Mouse (Mus musculus) heart, postnatal 25 days (tissue): ENCODE measurements around the gene Ganc. TPM values are rescaled to one million over a fixed set of nuclear protein-coding genes. Genes with fewer than 3 reads are reported as not detected.

Experiments used
- DNase-seq: peaks from one replicate; pipeline ENCODE4 v3.0.0; 2022; ENCODE audit warnings: low spot score
- intact Hi-C: fragments of 180-260 bp; cut with DNase I; formaldehyde crosslinking; loops from one replicate; pipeline ENCODE4 v1.15.1; 2025
- total RNA-seq, 2 experiments: library from RNA; stranded (reverse); gene quantifications; 2 replicates each; pipeline ENCODE4 v1.2.3; 2021

The Ganc gene
- 10 to 100 TPM; 23.1 to 25.2 TPM for total RNA-seq

DNA sequence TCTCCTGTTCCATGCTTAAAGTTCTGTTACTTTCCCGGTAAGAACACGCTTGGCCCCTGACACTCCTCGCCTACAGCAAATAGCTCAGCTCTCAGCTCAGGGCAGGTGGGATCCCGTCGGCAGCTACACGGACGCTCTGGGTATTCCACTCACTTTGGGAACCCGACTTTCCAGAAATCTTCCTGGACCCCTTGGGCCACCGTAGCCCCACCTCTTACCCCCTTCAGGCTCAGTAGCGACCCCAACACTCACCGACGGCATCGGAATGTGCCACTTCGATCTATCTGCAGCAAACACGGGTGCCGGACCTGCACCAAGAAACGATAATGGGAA, at the start of gene Ganc:
TSS of gene Ganc (plus strand) at position 244 of the 333 bp plus-strand sequence.
- DNase-seq, result no peak
- intact Hi-C loops, result loop anchor here (5.0 kb wide), 2 partner anchors 51 to 329 kb away; partner anchors contain the start of gene Vps39

DNA sequence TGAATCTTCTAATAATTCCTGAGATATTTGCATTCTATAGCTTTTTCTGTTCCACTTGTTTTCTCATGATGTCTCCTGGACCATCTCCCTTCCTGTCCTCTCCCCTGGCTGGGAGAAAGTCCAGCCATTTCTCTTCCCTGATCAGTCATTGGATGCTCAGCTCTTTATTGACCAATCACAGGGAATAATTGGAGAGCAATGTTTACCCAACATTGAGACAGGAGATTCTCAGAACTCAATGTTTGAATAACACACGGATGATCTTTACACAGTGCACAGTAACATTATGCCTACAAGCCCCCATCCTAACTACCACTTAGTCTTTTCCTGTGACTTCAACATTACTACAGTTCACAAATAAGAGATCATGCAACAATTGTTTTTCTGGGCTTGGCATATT, 43.3 kb upstream of the Ganc start:
- DNase-seq, result no peak
- intact Hi-C loops, result no loop called here

DNA sequence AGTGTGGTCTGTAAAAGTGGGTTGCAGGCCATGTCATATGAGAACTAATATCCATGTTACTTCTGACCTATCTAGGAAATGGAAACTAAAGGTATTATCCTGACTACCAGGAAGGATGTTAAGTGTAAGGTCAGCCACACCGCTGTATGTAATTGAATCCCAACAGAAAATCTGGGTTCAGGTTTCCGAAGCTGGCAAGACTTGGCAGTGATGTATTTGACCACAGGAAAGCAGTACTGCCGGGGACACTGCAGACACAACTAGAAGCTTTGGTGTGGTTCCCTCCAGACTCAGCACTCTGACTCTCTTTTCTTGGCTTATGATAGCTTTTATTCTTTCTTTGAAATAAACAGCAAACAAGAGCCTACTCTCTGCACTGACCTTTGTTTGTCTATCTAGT, 37.2 kb upstream of the Ganc start:
- no peak for DNase-seq
- intact Hi-C loops, result no loop called here

DNA sequence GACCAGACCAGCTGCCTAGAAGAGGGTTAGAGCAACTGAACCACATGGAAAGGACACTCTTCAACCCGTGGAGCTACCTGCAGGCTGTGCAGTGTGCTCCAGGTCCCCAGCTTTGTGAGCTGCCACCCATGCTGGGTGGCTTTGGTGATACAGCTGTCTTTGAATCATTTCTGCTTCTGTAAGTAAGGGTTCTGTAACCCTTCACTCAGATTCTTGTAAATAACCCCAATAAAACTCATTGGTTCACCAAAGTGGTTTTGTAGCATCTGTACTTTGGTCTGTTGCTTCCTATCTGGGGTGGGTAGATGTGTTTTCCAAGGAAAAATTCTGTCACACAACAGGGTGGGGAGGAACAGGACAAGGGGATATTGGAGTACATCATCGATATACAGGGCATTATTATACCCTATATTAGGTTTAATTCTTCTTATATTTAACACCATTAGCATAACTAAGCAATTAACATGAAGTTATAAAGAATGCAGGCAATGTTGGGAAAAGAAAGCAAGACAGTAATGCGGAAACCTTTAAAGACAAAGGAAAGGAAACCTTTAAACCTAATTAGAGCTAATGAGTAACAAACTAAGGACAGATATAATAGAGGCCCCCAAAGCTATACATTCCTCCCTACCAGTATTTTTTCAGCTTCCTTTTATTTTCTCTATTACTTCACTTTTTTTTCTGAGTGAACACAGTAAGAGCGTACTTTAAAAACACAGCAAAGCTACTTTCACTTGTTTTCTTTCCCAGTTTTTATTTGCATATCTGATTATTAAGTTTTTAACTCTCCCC, 36.1 kb upstream of the Ganc start:
- DNase-seq, result no peak
- intact Hi-C loops, result no loop called here

DNA sequence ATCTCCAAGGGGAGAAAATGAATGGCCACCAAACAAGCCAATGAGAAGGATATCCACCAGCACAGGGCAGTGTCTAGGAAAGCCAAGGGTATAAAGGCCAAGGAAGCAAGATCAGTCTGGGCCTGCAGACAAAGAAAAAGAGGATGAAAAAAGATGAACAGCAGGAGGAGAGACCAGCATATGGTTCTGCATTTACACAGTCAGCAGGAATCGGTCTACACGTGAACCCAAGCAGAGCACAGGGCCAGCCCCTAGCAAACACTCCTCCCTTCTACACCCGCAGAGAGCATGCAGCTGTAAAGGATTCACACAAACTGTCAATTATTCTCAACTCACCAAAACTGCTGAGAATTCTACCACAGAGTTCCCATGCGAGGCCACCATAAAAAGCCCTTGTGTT, 29.8 kb upstream of the Ganc start:
- DNase-seq, result no peak
- intact Hi-C loops, result no loop called here

DNA sequence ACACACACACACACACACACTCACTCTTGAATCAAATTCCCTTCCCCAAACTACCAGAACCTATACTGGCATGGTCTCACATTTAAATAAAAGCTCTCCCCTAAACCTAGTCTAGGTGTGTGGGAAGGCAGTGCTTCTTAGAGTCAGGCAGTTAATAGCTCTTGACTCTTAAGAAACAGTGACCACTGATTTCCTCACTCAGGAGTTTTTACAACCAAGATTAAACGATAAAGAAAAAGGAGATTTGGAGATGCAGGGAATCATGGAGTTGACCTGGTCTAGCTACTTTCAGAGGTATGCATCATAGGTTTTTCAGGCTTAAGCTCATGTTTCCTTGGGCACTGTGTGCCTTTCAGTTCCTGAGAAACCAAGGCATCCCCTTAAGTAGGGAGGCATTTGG, 17.4 kb upstream of the Ganc start:
- intact Hi-C loops, result no loop called here
- no peak for DNase-seq

DNA sequence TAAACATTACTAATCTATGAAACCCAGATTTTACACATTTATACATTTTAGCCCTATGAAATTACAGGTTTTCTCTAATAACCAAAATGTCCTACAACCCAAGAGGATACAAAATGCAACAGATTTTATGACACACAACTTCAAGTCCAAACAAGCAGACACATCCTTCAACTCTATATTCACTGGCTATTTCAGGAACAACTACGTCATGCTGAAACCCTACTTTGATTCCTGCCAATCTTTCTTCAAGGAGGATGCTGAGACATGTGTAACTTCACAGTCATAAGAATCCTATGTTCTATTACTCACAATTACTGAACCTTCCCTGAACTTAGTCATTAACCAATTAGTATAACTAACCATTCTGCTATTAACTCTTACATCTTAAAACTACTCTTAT, 16.4 kb upstream of the Ganc start:
- DNase-seq, result no peak
- intact Hi-C loops, result no loop called here

DNA sequence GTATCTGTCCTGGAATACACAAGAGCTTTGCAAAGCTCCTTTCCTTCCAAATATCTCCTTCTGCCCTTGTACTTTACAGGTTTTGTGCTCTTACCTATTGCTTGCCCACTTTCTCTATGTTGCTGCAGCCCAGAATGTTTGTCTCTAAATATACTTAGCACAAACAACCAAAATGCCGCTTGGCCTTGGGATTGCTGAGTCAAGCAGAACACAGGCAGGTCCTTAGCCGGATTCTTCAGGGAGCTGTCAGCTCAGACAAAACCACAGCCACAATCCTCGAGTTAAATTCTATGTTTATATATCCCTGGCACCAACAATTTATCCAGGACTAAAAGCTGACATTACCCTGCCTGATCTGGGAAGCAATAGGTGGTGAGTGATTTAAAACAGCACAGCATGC, 14.3 kb upstream of the Ganc start:
- no peak for DNase-seq
- intact Hi-C loops, result no loop called here

DNA sequence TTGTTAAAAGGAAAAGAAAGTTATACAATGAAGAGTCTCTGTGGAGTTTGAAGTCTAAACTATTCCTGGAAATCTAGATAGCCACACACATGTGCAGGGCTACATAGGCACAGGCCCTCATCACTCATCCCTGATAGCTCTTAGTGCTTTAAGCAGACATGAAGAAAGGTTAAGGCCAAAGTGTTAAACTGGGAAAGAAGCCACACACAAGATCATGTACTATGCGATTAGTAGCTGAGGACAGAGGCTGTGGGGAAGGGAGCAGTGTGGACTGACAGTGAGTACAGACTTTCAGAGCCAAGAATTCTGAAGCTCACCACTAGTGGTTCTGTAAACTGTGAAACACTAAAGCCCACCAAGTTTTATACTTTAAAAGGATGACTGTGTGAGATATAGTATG, 12.8 kb upstream of the Ganc start:
- no peak for DNase-seq
- intact Hi-C loops, result no loop called here

DNA sequence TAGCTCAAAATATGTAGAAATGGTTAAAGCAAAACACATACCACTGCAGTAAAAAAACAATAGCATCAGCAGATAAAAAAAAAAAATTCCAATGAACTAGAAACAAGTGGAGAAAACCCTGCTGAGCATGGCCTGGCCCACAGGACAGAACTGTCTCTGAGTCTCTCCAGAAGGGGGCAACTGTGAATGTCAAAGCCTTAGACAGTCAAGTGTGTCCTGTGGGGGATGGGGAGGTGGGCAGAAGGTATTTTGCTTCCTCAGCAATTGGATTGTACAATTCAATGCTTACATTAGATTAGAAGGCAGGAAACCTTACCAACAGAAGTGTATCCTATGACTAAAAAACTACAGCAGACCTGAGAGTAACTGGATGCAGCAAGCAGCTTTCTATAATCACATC, 11.3 kb upstream of the Ganc start:
- DNase-seq, result no peak
- intact Hi-C loops, result no loop called here

DNA sequence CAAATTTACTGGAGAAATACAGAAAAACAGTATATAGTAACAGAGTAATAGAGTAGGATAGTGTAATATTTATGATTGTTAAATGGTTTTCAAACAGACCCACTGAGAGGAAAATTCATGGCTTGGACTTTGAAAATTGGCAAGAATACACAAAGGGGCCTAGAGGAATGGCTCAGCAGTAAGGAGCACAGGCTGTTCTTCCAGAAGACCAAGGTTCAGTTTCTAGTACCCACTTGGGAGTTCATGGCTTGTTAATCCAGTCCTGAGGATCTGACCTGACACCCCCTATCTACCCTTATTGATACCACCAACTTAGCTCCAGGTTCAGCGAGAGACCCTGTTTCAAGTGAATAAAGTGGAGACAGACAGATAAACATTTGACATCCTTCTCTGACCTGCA, 5.7 kb upstream of the Ganc start:
- DNase-seq, result no peak
- intact Hi-C loops, result no loop called here

DNA sequence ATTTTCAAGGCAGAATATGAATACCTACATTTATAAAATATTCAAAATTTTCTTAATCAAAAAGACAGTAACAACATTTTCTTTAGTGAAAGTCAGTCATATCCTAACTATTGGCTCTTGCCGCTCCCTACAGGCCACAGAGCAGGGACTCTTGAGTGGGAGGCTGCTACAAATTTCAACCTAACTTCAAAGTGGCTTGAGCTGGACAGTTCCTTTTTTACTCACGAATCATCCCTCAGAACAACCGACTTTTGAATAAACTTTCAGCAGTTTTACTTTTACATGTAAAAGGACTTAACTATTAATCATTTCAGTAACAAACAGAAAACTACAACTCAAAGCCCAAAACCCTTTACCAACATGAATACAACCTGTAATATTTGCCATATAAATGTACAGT, 883 bp upstream of the Ganc start:
- intact Hi-C loops, result loop anchor here (5.0 kb wide), 2 partner anchors 51 to 329 kb away; partner anchors contain the start of gene Vps39
- no peak for DNase-seq

DNA sequence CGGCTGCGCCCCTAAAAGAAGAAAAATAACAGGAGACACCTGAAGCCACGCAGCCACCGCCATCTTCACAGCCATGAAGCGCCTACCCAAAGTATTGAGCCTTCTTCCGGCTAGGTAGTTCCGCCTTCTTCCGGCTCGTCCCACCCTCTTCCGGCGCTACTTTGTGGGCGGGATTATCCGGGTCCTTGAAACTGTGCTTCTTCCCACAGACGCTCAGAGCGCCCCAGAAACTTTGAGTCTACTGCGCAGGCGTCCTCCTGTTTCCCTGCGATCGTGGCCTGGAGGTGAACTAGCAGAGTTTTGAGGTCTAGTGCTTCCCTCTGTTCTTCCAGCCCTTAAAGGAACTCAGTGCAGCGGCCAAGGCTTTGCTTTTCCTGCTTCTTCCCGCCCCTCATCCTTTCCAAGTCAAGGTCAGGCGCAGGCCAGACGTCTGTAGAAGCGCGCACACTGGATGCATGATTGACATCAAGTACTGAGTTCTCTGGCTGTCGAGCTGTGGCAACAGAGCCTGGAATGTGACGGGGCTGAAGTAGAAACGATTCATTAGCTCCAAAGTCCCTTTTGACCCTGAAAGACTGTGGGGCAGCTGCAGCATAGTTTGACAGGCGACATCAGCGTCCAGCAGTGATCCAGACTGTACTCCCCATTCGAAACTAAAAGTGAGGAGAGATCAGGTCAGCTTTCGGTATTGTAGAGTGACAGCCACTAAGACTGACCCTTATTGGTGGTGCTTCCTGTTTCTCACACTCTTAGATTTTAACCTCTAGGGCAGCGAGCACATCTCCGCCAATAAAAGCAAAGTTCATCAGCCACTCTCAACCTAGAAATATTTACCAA, 508 bp downstream of the Ganc start, which contains the start of gene Tmem87a:
TSS of gene Tmem87a (minus strand) at position 128 of the 837 bp plus-strand sequence.
- DNase-seq, result peak; percentile 93
- intact Hi-C loops, result loop anchor here (5.0 kb wide), 2 partner anchors 52 to 328 kb away; partner anchors contain the start of gene Vps39

DNA sequence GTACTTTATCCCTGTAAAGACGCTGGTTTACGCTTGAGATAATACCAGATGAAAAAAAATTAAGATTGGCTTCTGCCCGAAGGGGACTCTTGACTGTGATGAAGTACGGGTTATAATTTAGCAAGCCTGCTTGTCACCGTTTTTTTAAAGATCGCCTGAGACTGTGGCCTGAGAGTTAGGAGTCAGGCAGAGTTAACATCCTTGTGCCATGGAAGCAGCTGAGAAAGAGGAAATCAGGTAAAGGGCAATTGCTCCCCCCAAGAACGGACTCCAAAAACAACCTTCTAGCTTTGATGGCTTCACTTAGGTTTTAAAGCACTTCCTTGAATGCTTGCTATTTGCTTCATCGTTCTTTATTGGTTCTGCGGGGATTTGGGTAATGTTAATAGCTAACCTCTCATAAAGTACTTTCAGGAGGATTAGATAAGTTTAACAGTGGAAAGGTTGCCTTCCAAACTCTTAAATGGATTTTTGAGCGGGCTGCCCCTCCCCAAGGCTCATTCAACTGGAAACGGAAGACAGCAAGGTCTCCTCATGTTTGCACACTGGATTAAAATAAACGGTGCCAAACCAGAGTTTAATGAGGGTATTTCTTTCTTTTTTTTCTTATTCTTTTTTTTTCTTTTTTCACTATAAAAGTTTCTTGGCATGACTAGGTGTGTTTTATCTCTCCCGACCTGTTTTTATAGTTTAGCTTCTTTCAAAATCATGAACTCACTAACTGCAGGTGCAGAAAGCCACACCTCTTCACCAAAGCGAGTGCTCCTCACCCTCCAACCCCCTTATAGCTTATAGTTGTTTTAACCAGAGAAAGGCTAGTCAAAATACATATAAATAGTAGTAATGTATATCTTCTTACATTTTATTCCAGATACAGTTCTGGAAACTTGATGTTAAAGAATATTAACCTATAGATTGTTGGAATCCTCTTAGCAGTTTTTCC, 1.4 kb downstream of the Ganc start:
- no peak for DNase-seq
- intact Hi-C loops, result loop anchor here (5.0 kb wide), 2 partner anchors 53 to 327 kb away; partner anchors contain the start of gene Vps39

DNA sequence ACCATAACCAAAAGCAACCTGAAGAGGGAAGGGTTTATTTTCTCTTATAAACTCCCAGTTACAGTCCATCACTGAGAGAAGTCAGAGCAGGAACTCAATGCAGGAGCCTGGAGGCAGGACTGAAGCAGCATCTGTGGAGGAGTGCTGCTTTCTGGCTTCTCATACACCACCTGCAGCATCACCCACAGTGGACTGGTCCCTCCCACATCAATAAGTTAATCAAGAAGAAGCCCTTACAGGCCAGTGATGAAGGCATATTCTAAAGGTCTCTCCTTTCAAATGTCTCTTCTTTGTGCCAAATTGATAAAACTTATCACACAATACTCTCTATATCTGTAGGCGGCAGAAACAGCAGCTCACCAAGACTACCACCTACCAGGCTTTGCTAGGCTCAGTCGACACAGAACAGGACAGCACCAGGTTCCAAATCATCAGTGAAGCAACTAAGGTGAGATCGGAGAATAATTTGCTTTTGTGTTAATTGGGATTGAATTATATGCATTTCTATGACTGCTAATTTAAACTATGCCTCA, 7.5 kb downstream of the Ganc start:
- no peak for DNase-seq
- intact Hi-C loops, result no loop called here

DNA sequence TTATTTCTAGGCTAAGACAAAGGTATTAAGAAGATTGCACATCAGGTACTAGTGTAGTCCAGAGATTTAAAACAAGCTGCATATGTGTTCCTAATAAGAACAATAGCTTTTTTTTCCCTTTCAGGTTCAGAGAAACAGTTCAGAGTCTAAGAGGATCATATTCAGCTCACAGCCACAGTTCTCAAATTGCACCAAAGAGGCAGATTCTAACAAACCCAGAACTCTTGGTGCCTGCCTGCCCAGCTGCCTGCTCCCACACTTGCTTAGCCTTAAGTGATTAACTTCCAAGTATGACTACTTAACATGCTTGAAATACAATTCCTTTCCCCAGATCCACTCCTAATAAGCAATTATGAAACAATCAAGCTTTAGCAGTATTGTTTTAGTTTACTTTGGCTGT, 10.4 kb downstream of the Ganc start:
- intact Hi-C loops, result no loop called here
- no peak for DNase-seq

DNA sequence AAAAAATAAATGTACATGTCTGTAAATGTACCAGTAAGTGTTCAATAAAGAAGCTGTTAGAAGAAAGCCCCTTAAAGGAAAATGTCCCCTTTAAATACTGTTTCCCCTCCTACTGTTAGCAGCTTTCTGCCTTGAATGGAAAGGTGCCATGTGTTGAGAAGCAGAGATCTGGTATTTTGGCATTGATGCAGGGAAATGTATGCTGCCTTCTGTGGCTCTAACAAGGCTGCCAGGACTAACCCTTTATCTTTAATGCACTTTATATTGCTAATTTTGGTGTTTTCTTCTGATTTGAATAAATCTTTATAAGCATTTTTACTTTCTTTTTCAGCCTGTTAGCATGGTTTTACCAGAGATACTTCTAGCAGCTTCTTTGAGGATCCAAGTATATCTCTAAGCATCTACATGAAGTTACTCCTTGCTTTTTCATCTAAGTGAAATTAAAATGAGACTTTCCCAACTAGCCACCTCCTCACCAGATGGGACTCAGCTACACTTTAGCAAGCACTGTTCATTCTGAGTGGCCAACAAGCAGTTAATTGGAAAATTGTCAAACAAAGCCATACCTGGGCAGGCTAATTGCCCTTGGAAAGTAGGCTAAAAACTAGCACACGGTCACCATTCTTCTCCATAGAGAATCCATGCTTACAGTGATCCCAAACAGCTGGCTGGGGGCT, 11.2 kb downstream of the Ganc start:
- no peak for DNase-seq
- intact Hi-C loops, result no loop called here

DNA sequence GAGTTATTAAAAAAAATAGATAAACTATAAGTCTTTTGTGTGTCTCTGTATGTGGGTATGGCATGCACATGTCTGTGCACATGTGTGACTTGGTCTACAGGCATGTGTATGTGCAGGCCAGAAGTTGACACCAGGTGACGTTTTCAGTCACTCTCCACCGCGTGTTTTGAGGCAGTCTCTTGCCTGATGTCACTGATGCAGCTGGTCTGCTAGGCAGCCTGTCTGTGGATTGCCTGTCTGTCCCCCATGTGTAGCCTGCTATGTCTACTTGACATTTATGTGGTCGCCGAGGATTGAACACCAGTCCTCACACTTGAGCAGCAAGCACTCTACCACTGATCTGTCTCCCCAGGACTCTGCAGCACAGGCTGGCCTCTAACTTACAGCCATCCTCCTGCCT, 20.7 kb downstream of the Ganc start:
- intact Hi-C loops, result no loop called here
- DNase-seq, result no peak

DNA sequence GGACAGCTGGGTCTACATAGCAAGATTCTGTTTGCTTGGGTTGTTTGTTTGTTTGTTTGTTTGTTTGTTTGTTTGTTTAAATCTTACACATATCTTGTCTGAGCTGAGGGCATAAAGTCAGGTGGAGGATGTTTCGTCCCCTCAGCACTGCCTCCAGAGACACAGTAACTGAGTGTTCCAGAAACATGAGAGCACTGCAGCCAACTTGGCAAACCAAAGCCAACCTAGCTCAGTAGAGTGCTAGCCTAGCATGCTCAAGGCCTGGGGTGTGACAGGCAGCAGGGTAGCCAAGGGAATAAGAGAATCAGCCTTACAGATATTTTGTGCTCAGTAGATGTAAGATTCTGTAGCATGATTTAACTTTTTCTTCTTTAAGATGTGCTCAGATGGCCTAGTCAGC, 40.8 kb downstream of the Ganc start:
- intact Hi-C loops, result no loop called here
- no peak for DNase-seq
